Mouse (Mus musculus): ENCODE data around the gene Unc5cl. TPM values are rescaled to one million over a fixed set of nuclear protein-coding genes. Genes with fewer than 3 reads are reported as not detected.

Gene Unc5cl
- polyA plus RNA-seq, 1 experiment from 2014 or later, result 0.39 TPM

DNA sequence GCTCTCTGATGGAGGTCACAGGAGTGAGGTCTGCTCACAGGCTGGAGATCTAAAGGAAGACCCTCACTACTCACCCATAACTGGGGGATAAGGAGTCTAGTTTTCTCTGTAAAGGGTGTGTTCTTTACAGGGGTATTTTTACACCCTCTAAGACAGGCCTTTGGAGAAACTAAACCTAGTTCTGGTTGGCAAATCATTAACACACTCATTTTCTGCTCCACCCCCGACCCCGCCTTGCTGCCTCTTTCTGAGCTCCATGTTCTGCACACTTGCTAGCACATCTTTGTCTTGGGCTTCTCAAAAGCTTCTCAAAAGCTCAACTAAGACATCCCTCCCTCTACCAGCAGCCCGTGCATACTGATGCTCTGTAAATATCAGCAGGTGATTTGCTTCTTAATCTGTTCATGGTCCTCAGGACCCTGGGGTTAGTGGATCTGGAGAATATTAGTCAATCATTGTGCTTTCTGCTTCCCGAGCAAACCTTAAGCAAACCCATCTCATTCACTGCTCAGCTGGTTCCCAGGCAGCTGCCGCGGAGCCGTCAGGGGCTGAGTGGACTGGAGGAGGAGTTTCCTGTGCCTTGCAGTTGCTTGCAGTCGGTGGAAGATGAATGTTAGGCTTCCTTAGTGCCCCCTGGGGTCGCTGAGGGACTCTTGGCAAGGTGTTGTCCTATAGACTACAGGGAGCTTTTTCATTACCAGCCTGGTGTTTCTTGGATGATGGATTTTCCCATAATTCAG is 101.7 kb downstream of the Unc5cl start:
- Histone ChIP-seq H3K27ac (ENCODE audit: low read depth, low read length) (no peak overlapping the region), H3K9ac (ENCODE audit: low read depth, low read length) (no peak overlapping the region), H3K9me3 (ENCODE audit: control insufficient read depth, low read length) (no peaks in the 10 kb centered on the region), H3K4me3 (ENCODE audit: low read length) (no peak overlapping the region), H3K4me2 (ENCODE audit: low read length) (no peak overlapping the region), H3K27me3 (replicated peaks; ENCODE audit: control insufficient read depth, insufficient read depth, low read length) (no peaks in the 10 kb centered on the region), H3K4me1 (ENCODE audit: control insufficient read depth, insufficient read depth, low read depth, low read length) (no peaks in the 10 kb centered on the region), H3K36me3 (ENCODE audit: control insufficient read depth, insufficient read depth, low read length) (no peaks in the 10 kb centered on the region)
- WGBS, result 32% methylated on average over 9 of the region's 9 CpGs
- no peak for ATAC-seq

DNA sequence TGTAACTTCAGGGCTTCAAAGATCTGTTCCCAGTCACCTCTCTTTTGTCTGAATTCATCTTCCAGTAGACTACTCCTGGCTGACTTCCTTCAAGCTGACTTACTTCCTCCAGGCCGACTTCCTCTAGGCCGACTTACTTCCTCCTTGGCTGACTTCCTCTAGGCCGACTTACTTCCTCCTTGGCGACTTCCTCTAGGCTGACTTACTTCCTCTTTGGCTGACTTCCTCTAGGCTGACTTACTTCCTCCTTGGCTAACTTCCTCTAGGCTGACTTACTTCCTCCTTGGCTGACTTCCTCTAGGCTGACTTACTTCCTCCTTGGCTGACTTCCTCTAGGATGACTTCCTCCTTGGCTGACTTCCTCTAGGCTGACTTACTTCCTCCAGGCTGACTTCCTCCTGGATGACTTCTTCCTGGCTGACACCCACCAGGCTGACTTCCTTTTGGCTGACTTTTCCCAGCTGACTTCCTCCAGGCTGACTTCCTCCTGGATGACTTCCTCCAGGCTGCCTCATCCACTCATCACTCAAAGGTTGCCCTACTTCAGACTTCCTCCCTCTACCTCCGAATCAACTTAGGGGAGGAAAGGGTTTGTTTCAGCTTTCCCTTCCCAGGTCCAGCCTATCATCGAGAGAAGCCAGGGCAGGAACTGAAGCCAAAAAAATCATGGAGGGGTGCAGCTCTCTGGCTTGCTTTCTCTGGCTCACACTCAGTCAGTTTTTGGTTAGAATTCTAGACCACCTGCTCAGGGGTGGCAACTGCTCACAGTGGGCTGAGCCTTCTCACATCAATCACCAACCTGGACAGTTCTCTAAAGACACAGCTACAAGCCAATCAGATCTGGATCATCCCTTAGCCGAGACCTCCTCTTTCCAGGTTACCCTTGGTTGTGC is 103.4 kb downstream of the Unc5cl start:
- 88% methylated on average over 7 of the region's 7 CpGs for WGBS
- H3K9ac ChIP-seq (ENCODE audit: low read depth, low read length), result no peak overlapping the region
- no peak for ATAC-seq
- no peaks in the 10 kb centered on the region for H3K9me3 ChIP-seq (ENCODE audit: control insufficient read depth, low read length)
- no peak overlapping the region for H3K27ac ChIP-seq (ENCODE audit: low read depth, low read length)
- no peak overlapping the region for H3K4me3 ChIP-seq (ENCODE audit: low read length)
- H3K4me2 ChIP-seq (ENCODE audit: low read length), result no peak overlapping the region
- H3K4me1 ChIP-seq (ENCODE audit: control insufficient read depth, insufficient read depth, low read depth, low read length), result no peaks in the 10 kb centered on the region
- no peaks in the 10 kb centered on the region for H3K36me3 ChIP-seq (ENCODE audit: control insufficient read depth, insufficient read depth, low read length)
- H3K27me3 ChIP-seq (replicated peaks; ENCODE audit: control insufficient read depth, insufficient read depth, low read length), result no peaks in the 10 kb centered on the region

DNA sequence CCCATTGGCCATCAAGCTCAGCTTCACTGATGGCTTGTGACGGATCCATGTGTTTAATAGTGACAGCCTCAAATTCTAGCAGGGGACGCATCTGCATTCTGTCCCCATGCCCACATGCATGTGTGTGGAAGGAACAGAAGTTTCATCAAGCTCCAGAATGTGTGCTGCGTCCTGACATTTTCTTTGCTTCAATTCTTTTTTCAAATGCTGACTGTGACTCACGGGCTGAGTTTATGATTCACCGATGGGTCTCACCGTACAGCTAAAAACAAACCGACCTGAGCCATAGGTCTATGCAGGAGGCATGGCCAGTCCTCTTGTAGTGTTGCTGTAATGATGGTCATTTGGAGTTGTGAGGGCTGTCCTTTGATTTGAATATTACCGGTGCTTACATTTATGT is 110.2 kb downstream of the Unc5cl start:
- Histone ChIP-seq H3K4me1 (ENCODE audit: control insufficient read depth, insufficient read depth, low read depth, low read length) (no peaks in the 10 kb centered on the region), H3K36me3 (ENCODE audit: control insufficient read depth, insufficient read depth, low read length) (no peaks in the 10 kb centered on the region), H3K9me3 (ENCODE audit: control insufficient read depth, low read length) (no peaks in the 10 kb centered on the region), H3K4me2 (ENCODE audit: low read length) (no peak overlapping the region), H3K4me3 (ENCODE audit: low read length) (no peak overlapping the region), H3K27ac (ENCODE audit: low read depth, low read length) (no peak overlapping the region), H3K9ac (ENCODE audit: low read depth, low read length) (no peak overlapping the region), H3K27me3 (replicated peaks; ENCODE audit: control insufficient read depth, insufficient read depth, low read length) (no peaks in the 10 kb centered on the region)
- no peak for ATAC-seq
- 94% methylated on average over 8 of the region's 8 CpGs for WGBS

DNA sequence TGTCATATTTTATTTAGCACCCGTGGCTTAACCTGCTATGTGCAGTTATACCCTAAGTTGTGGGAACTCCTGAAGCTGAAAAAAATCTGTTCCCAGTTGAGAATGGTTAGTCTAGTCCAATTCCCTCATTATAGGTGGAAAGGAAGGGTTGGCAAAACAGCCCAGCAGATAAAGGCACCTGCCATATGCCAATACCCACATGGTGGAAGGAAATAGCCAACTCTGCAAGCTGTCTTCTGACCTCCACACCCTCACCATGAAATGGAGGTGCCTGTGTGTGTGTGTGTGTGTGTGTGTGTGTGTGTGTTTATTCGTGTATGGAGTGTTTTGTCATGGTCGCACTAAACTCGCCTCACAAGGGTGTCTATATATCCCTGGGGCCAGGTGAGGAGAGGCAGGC is 115.0 kb downstream of the Unc5cl start:
- ATAC-seq, result no peak
- Histone ChIP-seq H3K27ac (ENCODE audit: low read depth, low read length) (no peak overlapping the region), H3K36me3 (ENCODE audit: control insufficient read depth, insufficient read depth, low read length) (no peaks in the 10 kb centered on the region)

DNA sequence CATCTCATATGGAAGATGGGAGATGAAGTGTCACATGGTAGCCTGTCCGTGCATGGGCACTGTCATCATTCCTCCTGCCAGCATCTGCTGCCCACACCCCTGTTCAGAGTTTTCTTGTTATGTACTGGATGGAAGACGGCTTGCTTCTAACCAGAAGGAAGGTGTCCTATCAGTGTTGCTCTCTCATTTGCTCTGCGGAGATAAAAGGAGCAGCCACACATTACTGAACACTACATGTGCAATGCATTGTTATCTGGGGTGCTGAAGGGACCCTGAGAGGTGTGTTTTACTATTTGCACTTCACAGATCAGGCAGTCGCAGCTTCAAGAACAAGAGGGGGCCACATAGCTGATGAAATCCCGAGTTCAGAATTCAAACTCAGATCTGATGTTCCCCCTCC is 126.5 kb downstream of the Unc5cl start:
- WGBS, result 80% methylated on average over 5 of the region's 5 CpGs
- no peak overlapping the region for H3K4me3 ChIP-seq (ENCODE audit: low read length)
- no peaks in the 10 kb centered on the region; the same call in 1 of the 2 replicates for H3K4me1 ChIP-seq (ENCODE audit: control insufficient read depth, insufficient read depth, low read depth, low read length)
- no peaks in the 10 kb centered on the region for H3K9me3 ChIP-seq (ENCODE audit: control insufficient read depth, low read length)
- H3K4me2 ChIP-seq (ENCODE audit: low read length), result no peak overlapping the region
- ATAC-seq, result no peak
- H3K36me3 ChIP-seq (ENCODE audit: control insufficient read depth, insufficient read depth, low read length), result no peaks in the 10 kb centered on the region
- H3K9ac ChIP-seq (ENCODE audit: low read depth, low read length), result no peak overlapping the region
- no peaks in the 10 kb centered on the region for H3K27me3 ChIP-seq (replicated peaks; ENCODE audit: control insufficient read depth, insufficient read depth, low read length)
- H3K27ac ChIP-seq (ENCODE audit: low read depth, low read length), result no peak overlapping the region

More for the DNA sequence above, 115.0 kb downstream of the Unc5cl start:
- no peak overlapping the region for H3K4me3 ChIP-seq (ENCODE audit: low read length)
- no peaks in the 10 kb centered on the region for H3K9me3 ChIP-seq (ENCODE audit: control insufficient read depth, low read length)
- no peaks in the 10 kb centered on the region for H3K27me3 ChIP-seq (replicated peaks; ENCODE audit: control insufficient read depth, insufficient read depth, low read length)
- H3K9ac ChIP-seq (ENCODE audit: low read depth, low read length), result no peak overlapping the region
- H3K4me1 ChIP-seq (ENCODE audit: control insufficient read depth, insufficient read depth, low read depth, low read length), result no peaks in the 10 kb centered on the region
- WGBS, result 89% methylated on average over 4 of the region's 4 CpGs
- H3K4me2 ChIP-seq (ENCODE audit: low read length), result no peak overlapping the region

DNA sequence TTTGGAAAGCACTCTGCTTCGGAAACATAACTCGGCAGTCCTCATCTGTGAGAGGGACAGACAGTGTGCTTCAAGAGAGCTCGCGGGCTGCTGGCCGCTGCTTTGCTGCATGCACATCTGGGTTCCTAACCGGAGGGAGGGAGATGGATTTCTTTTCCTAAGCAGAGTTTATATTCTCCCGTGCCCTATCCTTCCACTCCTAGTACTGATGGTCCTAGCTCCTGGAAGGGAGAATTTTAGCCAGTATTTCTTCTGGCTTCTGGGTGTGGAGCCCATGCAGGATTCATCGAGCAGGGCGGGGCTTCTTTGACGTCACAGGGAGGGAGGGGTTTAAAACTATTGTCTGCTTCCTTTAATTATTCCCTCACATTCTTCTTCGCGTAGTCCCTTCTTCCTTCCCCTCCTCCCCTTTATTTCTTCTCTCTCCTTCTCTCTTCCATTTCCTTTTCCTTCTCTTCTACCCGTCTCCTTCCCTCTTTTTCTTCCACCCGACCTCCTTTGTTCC is 127.8 kb downstream of the Unc5cl start:
- H3K36me3 ChIP-seq (ENCODE audit: control insufficient read depth, insufficient read depth, low read length), result no peaks in the 10 kb centered on the region
- peak overlapping the region; percentile 17 for H3K4me3 ChIP-seq (ENCODE audit: low read length)
- H3K9me3 ChIP-seq (ENCODE audit: control insufficient read depth, low read length), result no peaks in the 10 kb centered on the region
- H3K9ac ChIP-seq (ENCODE audit: low read depth, low read length), result no peak overlapping the region
- 0 out of 2 replicates have a peak, but pooled peaks have one; percentile 48 for ATAC-seq
- H3K4me1 ChIP-seq (ENCODE audit: control insufficient read depth, insufficient read depth, low read depth, low read length), result no peaks in the 10 kb centered on the region; the same call in 1 of the 2 replicates
- H3K27ac ChIP-seq (ENCODE audit: low read depth, low read length), result no peak overlapping the region
- peak overlapping the region; percentile 43 for H3K4me2 ChIP-seq (ENCODE audit: low read length)
- H3K27me3 ChIP-seq (replicated peaks; ENCODE audit: control insufficient read depth, insufficient read depth, low read length), result no peaks in the 10 kb centered on the region
- WGBS, result 40% methylated on average over 14 of the region's 14 CpGs

DNA sequence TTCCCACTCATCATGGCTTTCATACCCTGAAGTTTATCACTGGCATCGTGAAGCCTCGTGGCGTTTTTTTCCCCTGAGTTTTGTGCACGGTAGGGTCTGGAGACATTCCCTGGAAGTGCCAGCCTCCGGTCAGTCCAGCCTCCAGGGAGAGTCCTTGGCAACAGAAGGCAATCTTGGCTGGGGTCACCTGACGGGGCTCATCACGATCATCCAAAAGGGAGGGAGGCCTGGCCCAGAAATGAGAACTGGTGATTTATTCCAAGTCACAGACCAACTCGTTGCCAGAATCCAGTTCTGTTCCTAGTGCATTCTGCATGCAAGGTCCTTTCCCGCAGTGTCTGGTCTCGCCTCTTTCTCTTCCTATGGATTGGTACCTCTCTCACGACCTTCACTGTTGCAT is 128.7 kb downstream of the Unc5cl start:
- H3K27ac ChIP-seq (ENCODE audit: low read depth, low read length), result no peak overlapping the region
- H3K9me3 ChIP-seq (ENCODE audit: control insufficient read depth, low read length), result no peaks in the 10 kb centered on the region
- no peaks in the 10 kb centered on the region; the same call in 1 of the 2 replicates for H3K4me1 ChIP-seq (ENCODE audit: control insufficient read depth, insufficient read depth, low read depth, low read length)
- no peak overlapping the region for H3K9ac ChIP-seq (ENCODE audit: low read depth, low read length)
- no peaks in the 10 kb centered on the region for H3K36me3 ChIP-seq (ENCODE audit: control insufficient read depth, insufficient read depth, low read length)
- no peaks in the 10 kb centered on the region for H3K27me3 ChIP-seq (replicated peaks; ENCODE audit: control insufficient read depth, insufficient read depth, low read length)
- no peak overlapping the region for H3K4me3 ChIP-seq (ENCODE audit: low read length)
- H3K4me2 ChIP-seq (ENCODE audit: low read length), result no peak overlapping the region
- WGBS, result 78% methylated on average over 11 of the region's 11 CpGs
- no peak for ATAC-seq

DNA sequence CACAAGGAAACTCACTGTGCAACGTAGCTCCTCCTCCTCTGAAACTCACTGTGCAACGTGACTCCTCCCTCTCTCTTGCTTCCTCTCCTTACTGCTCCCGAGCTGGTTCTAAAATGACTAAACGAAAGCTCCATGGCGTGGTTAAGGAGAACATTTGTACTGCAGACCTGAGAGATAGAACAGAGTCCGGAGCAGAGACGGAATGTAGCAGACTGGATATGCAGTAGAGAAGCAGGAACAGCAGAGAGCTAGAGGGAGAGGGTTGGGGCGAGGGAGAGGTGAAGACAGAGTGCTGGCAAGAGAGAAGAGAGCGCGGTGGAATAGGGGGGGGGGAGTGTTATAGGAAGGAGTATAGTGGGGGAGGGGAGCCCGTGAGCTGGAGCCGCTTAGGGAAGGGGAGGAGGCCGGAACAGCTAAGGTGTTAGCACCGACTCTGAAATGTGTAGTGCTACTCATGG is 131.2 kb downstream of the Unc5cl start:
- H3K27ac ChIP-seq (ENCODE audit: low read depth, low read length), result no peak overlapping the region
- H3K4me3 ChIP-seq (ENCODE audit: low read length), result peak overlapping the region; percentile 26
- H3K36me3 ChIP-seq (ENCODE audit: control insufficient read depth, insufficient read depth, low read length), result no peaks in the 10 kb centered on the region
- no peaks in the 10 kb centered on the region; the same call in 1 of the 2 replicates for H3K4me1 ChIP-seq (ENCODE audit: control insufficient read depth, insufficient read depth, low read depth, low read length)
- 11% methylated on average over 14 of the region's 14 CpGs for WGBS
- ATAC-seq, result peak; percentile 85
- no peaks in the 10 kb centered on the region for H3K27me3 ChIP-seq (replicated peaks; ENCODE audit: control insufficient read depth, insufficient read depth, low read length)
- no peaks in the 10 kb centered on the region for H3K9me3 ChIP-seq (ENCODE audit: control insufficient read depth, low read length)
- peak overlapping the region; percentile 58 for H3K4me2 ChIP-seq (ENCODE audit: low read length)
- peak overlapping the region; percentile 30; the same call in 1 of the 2 replicates for H3K9ac ChIP-seq (ENCODE audit: low read depth, low read length)

DNA sequence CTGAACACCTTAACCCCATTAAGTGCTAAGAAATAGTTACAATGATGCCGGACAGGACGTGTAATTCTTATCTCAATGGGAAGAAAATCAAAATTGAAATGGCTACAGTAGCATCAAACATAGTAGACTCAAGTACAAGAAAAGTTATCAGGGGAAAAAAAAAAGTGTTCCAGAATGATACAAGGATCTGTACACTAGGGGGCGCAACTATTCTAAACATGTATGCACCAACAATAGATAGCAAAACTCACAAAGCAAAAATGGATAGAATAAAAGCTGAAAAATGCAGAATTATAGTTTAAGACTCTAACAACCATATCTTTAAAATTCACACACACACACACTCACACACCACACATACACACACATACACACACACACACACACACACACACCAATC is 134.0 kb downstream of the Unc5cl start:
- H3K27me3 ChIP-seq (replicated peaks; ENCODE audit: control insufficient read depth, insufficient read depth, low read length), result no peaks in the 10 kb centered on the region
- no peaks in the 10 kb centered on the region for H3K36me3 ChIP-seq (ENCODE audit: control insufficient read depth, insufficient read depth, low read length)
- H3K4me1 ChIP-seq (ENCODE audit: control insufficient read depth, insufficient read depth, low read depth, low read length), result no peaks in the 10 kb centered on the region
- no peak overlapping the region for H3K4me2 ChIP-seq (ENCODE audit: low read length)
- H3K4me3 ChIP-seq (ENCODE audit: low read length), result no peak overlapping the region
- 46% methylated on average over 3 of the region's 3 CpGs for WGBS
- no peaks in the 10 kb centered on the region for H3K9me3 ChIP-seq (ENCODE audit: control insufficient read depth, low read length)
- ATAC-seq, result no peak
- no peak overlapping the region for H3K9ac ChIP-seq (ENCODE audit: low read depth, low read length)
- H3K27ac ChIP-seq (ENCODE audit: low read depth, low read length), result no peak overlapping the region
